Mouse (Mus musculus): ENCODE data around the gene Gnpnat1. TPM values are rescaled to one million over a fixed set of nuclear protein-coding genes. Genes with fewer than 3 reads are reported as not detected.
"Not testable (repeated sequence)": the region's sequence is repeated elsewhere in the genome, so short reads cannot be mapped to it uniquely, and the experiment has no call there.

The Gnpnat1 gene
- 12.4 and 12.5 TPM in 2 replicates for polyA plus RNA-seq (2012; ENCODE audit: insufficient read depth, insufficient read length, missing spikeins)

GRCm38 (mm10) chr14:45404813-45405212 lies at the start of gene Gnpnat1:
Gene Gnpnat1 (minus strand): TSS chr14:45404913.
- not testable (repeated sequence) for H3K4me1 ChIP-seq (ENCODE audit: control insufficient read depth, insufficient read depth, low read length); H3K27ac ChIP-seq (ENCODE audit: insufficient read depth, low read depth, low read length); H3K4me3 ChIP-seq (ENCODE audit: insufficient read depth, low read length)

- Histone ChIP-seq H3K4me3 (ENCODE audit: insufficient read depth, low read length) (no peak overlapping the region), H3K4me1 (ENCODE audit: control insufficient read depth, insufficient read depth, low read length) (no peaks in the 10 kb centered on the region), H3K27ac (ENCODE audit: insufficient read depth, low read depth, low read length) (no peak overlapping the region)
- TF ChIP-seq CTCF (IDR thresholded peaks at IDR 0.05; ENCODE audit: low read depth, low read length) (no peak), POLR2A (IDR thresholded peaks at IDR 0.05; ENCODE audit: borderline replicate concordance, low read depth, low read length) (no peak)
Observed at GRCm38 (mm10) chr14:45453538-45454233, 49.0 kb upstream of the Gnpnat1 start.

GRCm38 (mm10) chr14:45452861-45453512 lies 48.3 kb upstream of the Gnpnat1 start:
- TF ChIP-seq POLR2A (IDR thresholded peaks at IDR 0.05; ENCODE audit: borderline replicate concordance, low read depth, low read length) (no peak), CTCF (IDR thresholded peaks at IDR 0.05; ENCODE audit: low read depth, low read length) (no peak)
- Histone ChIP-seq H3K4me1 (ENCODE audit: control insufficient read depth, insufficient read depth, low read length) (no peaks in the 10 kb centered on the region), H3K27ac (ENCODE audit: insufficient read depth, low read depth, low read length) (no peak overlapping the region), H3K4me3 (ENCODE audit: insufficient read depth, low read length) (no peak overlapping the region)

- no peak overlapping the region for H3K27ac ChIP-seq (ENCODE audit: insufficient read depth, low read depth, low read length)
- no peaks in the 10 kb centered on the region for H3K4me1 ChIP-seq (ENCODE audit: control insufficient read depth, insufficient read depth, low read length)
- no peak overlapping the region for H3K4me3 ChIP-seq (ENCODE audit: insufficient read depth, low read length)
- TF ChIP-seq POLR2A (IDR thresholded peaks at IDR 0.05; ENCODE audit: borderline replicate concordance, low read depth, low read length) (no peak), CTCF (IDR thresholded peaks at IDR 0.05; ENCODE audit: low read depth, low read length) (no peak)
Observed at GRCm38 (mm10) chr14:45452148-45452547, 47.4 kb upstream of the Gnpnat1 start.

GRCm38 (mm10) chr14:45451090-45451489 lies 46.4 kb upstream of the Gnpnat1 start:
- Histone ChIP-seq H3K4me3 (ENCODE audit: insufficient read depth, low read length) (no peak overlapping the region), H3K4me1 (ENCODE audit: control insufficient read depth, insufficient read depth, low read length) (no peaks in the 10 kb centered on the region), H3K27ac (ENCODE audit: insufficient read depth, low read depth, low read length) (no peak overlapping the region)
- no peak for TF ChIP-seq CTCF (IDR thresholded peaks at IDR 0.05; ENCODE audit: low read depth, low read length)
- no peak for TF ChIP-seq POLR2A (IDR thresholded peaks at IDR 0.05; ENCODE audit: borderline replicate concordance, low read depth, low read length)

GRCm38 (mm10) chr14:45446777-45447176 lies 42.1 kb upstream of the Gnpnat1 start:
- TF ChIP-seq POLR2A (IDR thresholded peaks at IDR 0.05; ENCODE audit: borderline replicate concordance, low read depth, low read length) (no peak), CTCF (IDR thresholded peaks at IDR 0.05; ENCODE audit: low read depth, low read length) (no peak)
- H3K4me1 ChIP-seq (ENCODE audit: control insufficient read depth, insufficient read depth, low read length): no peaks in the 10 kb centered on the region
- H3K4me3 ChIP-seq (ENCODE audit: insufficient read depth, low read length): no peak overlapping the region
- no peak overlapping the region for H3K27ac ChIP-seq (ENCODE audit: insufficient read depth, low read depth, low read length)

- no peak overlapping the region for H3K4me3 ChIP-seq (ENCODE audit: insufficient read depth, low read length)
- no peaks in the 10 kb centered on the region for H3K4me1 ChIP-seq (ENCODE audit: control insufficient read depth, insufficient read depth, low read length)
- TF ChIP-seq CTCF (IDR thresholded peaks at IDR 0.05; ENCODE audit: low read depth, low read length): no peak
- no peak for TF ChIP-seq POLR2A (IDR thresholded peaks at IDR 0.05; ENCODE audit: borderline replicate concordance, low read depth, low read length)
- no peak overlapping the region for H3K27ac ChIP-seq (ENCODE audit: insufficient read depth, low read depth, low read length)
Observed at GRCm38 (mm10) chr14:45445445-45445844, 40.7 kb upstream of the Gnpnat1 start.

- H3K27ac ChIP-seq (ENCODE audit: insufficient read depth, low read depth, low read length): no peak overlapping the region
- TF ChIP-seq CTCF (IDR thresholded peaks at IDR 0.05; ENCODE audit: low read depth, low read length): no peak
- TF ChIP-seq POLR2A (IDR thresholded peaks at IDR 0.05; ENCODE audit: borderline replicate concordance, low read depth, low read length): no peak
- no peaks in the 10 kb centered on the region for H3K4me1 ChIP-seq (ENCODE audit: control insufficient read depth, insufficient read depth, low read length)
- no peak overlapping the region for H3K4me3 ChIP-seq (ENCODE audit: insufficient read depth, low read length)
Observed at GRCm38 (mm10) chr14:45444870-45445269, 40.2 kb upstream of the Gnpnat1 start.

GRCm38 (mm10) chr14:45442781-45443560 lies 38.3 kb upstream of the Gnpnat1 start:
- Histone ChIP-seq H3K27ac (ENCODE audit: insufficient read depth, low read depth, low read length) (no peak overlapping the region), H3K4me1 (ENCODE audit: control insufficient read depth, insufficient read depth, low read length) (no peaks in the 10 kb centered on the region), H3K4me3 (ENCODE audit: insufficient read depth, low read length) (no peak overlapping the region)
- TF ChIP-seq CTCF (IDR thresholded peaks at IDR 0.05; ENCODE audit: low read depth, low read length) (no peak), POLR2A (IDR thresholded peaks at IDR 0.05; ENCODE audit: borderline replicate concordance, low read depth, low read length) (no peak)

- Histone ChIP-seq H3K4me3 (ENCODE audit: insufficient read depth, low read length) (no peak overlapping the region), H3K4me1 (ENCODE audit: control insufficient read depth, insufficient read depth, low read length) (no peaks in the 10 kb centered on the region), H3K27ac (ENCODE audit: insufficient read depth, low read depth, low read length) (no peak overlapping the region)
- TF ChIP-seq POLR2A (IDR thresholded peaks at IDR 0.05; ENCODE audit: borderline replicate concordance, low read depth, low read length) (no peak), CTCF (IDR thresholded peaks at IDR 0.05; ENCODE audit: low read depth, low read length) (no peak)
Observed at GRCm38 (mm10) chr14:45441291-45441690, 36.6 kb upstream of the Gnpnat1 start.

Measured in bone marrow macrophage, adult 2 months (primary cell).